Mouse (Mus musculus): ENCODE results near the gene Sri. TPM values are rescaled to one million over a fixed set of nuclear protein-coding genes. Genes with fewer than 3 reads are reported as not detected.

Gene Sri
- polyA plus RNA-seq, 1 experiment = 217 TPM

- TF ChIP-seq CTCF (IDR thresholded peaks at IDR 0.05; ENCODE audit: extremely low read depth, insufficient read length, insufficient replicate concordance, low read depth, low read length) = no peak
- TF ChIP-seq POLR2A (IDR thresholded peaks at IDR 0.05; ENCODE audit: low read depth, low read length) = no peak
- H3K36me3 ChIP-seq (ENCODE audit: control insufficient read depth, insufficient read depth, low read length) = no peaks in the 10 kb centered on the region
- H3K27ac ChIP-seq (ENCODE audit: insufficient read depth, low read depth, low read length) = no peak overlapping the region
- H3K4me3 ChIP-seq (ENCODE audit: low read depth, low read length) = no peak overlapping the region
- H3K4me1 ChIP-seq (ENCODE audit: control insufficient read depth, insufficient read depth, insufficient read length, low read length) = no peaks in the 10 kb centered on the region
- H3K27me3 ChIP-seq (ENCODE audit: control insufficient read depth, insufficient read depth, low read length) = no peaks in the 10 kb centered on the region
- WGBS = 84% methylated on average over 1 of the region's 1 CpGs
Measured at GRCm38 (mm10) chr5:8095689-8096088, 49.8 kb downstream of the Sri start.

GRCm38 (mm10) chr5:8111691-8112090, 65.8 kb downstream of the Sri start:
- TF ChIP-seq POLR2A (IDR thresholded peaks at IDR 0.05; ENCODE audit: low read depth, low read length) (no peak), CTCF (IDR thresholded peaks at IDR 0.05; ENCODE audit: extremely low read depth, insufficient read length, insufficient replicate concordance, low read depth, low read length) (no peak)
- Histone ChIP-seq H3K4me1 (ENCODE audit: control insufficient read depth, insufficient read depth, insufficient read length, low read length) (no peaks in the 10 kb centered on the region), H3K4me3 (ENCODE audit: low read depth, low read length) (no peak overlapping the region), H3K27ac (ENCODE audit: insufficient read depth, low read depth, low read length) (no peak overlapping the region), H3K27me3 (ENCODE audit: control insufficient read depth, insufficient read depth, low read length) (no peaks in the 10 kb centered on the region), H3K36me3 (ENCODE audit: control insufficient read depth, insufficient read depth, low read length) (no peaks in the 10 kb centered on the region)
- 91% methylated on average over 3 of the region's 3 CpGs for WGBS

- H3K27me3 ChIP-seq (ENCODE audit: control insufficient read depth, insufficient read depth, low read length) = no peaks in the 10 kb centered on the region
- 86% methylated on average over 5 of the region's 5 CpGs for WGBS
- TF ChIP-seq POLR2A (IDR thresholded peaks at IDR 0.05; ENCODE audit: low read depth, low read length) (no peak), CTCF (IDR thresholded peaks at IDR 0.05; ENCODE audit: extremely low read depth, insufficient read length, insufficient replicate concordance, low read depth, low read length) (no peak)
- no peak overlapping the region for H3K4me3 ChIP-seq (ENCODE audit: low read depth, low read length)
- no peaks in the 10 kb centered on the region for H3K4me1 ChIP-seq (ENCODE audit: control insufficient read depth, insufficient read depth, insufficient read length, low read length)
- H3K27ac ChIP-seq (ENCODE audit: insufficient read depth, low read depth, low read length) = no peak overlapping the region
- H3K36me3 ChIP-seq (ENCODE audit: control insufficient read depth, insufficient read depth, low read length) = no peaks in the 10 kb centered on the region
Measured at GRCm38 (mm10) chr5:8112246-8112645, 66.4 kb downstream of the Sri start.

DNA sequence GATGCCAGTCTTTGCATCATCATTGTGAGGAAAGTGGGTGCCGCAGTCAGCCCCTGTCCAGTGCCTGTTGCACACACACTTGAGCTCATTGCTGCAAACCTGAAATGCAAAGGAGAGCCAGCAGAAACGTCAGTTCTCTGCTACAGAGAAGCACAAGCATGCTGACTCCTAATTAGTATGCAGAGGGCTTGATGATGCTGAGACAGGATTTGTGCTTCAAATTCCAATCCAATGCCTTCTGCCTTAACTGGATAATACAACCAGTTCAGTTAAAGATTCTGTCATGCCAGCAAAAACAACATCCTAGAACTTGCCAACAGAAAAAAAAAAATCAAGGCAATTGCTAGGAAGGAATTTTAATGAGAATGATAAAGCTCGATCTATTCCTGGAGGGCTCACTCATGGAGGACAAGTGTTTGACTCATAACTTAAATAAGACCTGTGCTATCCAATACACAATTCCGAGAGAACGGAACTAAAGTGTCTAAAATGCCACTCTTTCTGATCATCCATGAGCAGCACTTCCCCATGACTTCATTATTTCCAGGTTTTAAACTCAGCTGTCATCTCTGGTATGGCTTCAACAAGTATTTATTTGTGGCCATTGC, 70.8 kb downstream of the Sri start:
- H3K4me3 ChIP-seq (ENCODE audit: low read depth, low read length) = no peak overlapping the region
- H3K27ac ChIP-seq (ENCODE audit: insufficient read depth, low read depth, low read length) = no peak overlapping the region
- H3K27me3 ChIP-seq (ENCODE audit: control insufficient read depth, insufficient read depth, low read length) = no peaks in the 10 kb centered on the region
- WGBS = 73% methylated on average over 5 of the region's 5 CpGs
- H3K36me3 ChIP-seq (ENCODE audit: control insufficient read depth, insufficient read depth, low read length) = no peaks in the 10 kb centered on the region
- TF ChIP-seq POLR2A (IDR thresholded peaks at IDR 0.05; ENCODE audit: low read depth, low read length) (no peak), CTCF (IDR thresholded peaks at IDR 0.05; ENCODE audit: extremely low read depth, insufficient read length, insufficient replicate concordance, low read depth, low read length) (no peak)
- no peaks in the 10 kb centered on the region for H3K4me1 ChIP-seq (ENCODE audit: control insufficient read depth, insufficient read depth, insufficient read length, low read length)

Other genes with a start within 250 kb of the Sri start
- gene Steap4, start 85.6 kb upstream of the Sri start, polyA plus RNA-seq (2012; rRNA removed) = 0.19 and 0.85 TPM in 2 replicates